Mouse (Mus musculus) kidney, adult 2 months (tissue): ENCODE data around the gene Spata16.

Experiments used
- CTCF ChIP-seq: fragments of 200-500 bp; conservative IDR thresholded peaks from 2 replicates; pipeline ENCODE4 v1.5.1; 2011; ENCODE audit warnings: low read depth, mild to moderate bottlenecking, control low read depth, low read length, moderate library complexity, mixed read lengths; ENCODE audit not compliant: insufficient read depth, insufficient read length
- POLR2A ChIP-seq: fragments of 200-500 bp; IDR thresholded peaks from one replicate; pipeline ENCODE4 v1.6.1; 2011; ENCODE audit warnings: low read depth, low read length, control low read depth

DNA sequence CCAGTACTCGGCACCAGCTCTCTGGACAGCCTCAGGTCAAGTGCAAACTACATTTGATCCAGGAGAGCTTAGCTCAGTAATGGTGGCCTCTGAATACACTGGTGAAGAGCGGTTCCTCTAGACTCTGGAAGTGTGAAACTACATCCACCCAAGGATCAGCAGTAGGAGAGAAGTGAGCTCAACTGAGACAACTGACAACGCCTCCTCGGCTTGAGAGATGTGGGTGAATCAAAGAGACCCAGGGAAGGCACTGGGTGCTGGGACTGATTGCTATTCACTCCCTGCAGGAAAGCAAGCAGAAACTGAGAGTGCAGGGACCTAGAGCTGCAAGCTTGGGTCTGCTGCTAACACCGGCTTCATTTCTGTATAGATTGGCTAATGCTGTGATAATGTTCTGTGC lies 210.5 kb downstream of the Spata16 start:
- TF ChIP-seq CTCF, result no peak
- no peak for TF ChIP-seq POLR2A
